Mouse (Mus musculus) heart, postnatal 0 days (tissue): ENCODE measurements around the gene Creld2.

Experiments used
- CTCF ChIP-seq: IDR thresholded peaks from 2 replicates; pipeline ENCODE4 v1.5.1; 2016; ENCODE audit warnings: antibody characterized with exemption, control low read depth, low read depth
- EP300 ChIP-seq: IDR thresholded peaks from 2 replicates; pipeline ENCODE4 v1.6.1; 2016; ENCODE audit warnings: antibody characterized with exemption, low read depth

- no peak for TF ChIP-seq CTCF
- TF ChIP-seq EP300 = no peak
These were observed 39.9 kb downstream of the Creld2 start for GRCm38 (mm10) chr15:88859206-88859970.
